Mouse (Mus musculus): Measurements from ENCODE around the gene Olfr223. TPM values are rescaled to one million over a fixed set of nuclear protein-coding genes. Genes with fewer than 3 reads are reported as not detected.

Gene Olfr223
- polyA plus RNA-seq, 1 experiment from 2014 or later, result not detected

DNA sequence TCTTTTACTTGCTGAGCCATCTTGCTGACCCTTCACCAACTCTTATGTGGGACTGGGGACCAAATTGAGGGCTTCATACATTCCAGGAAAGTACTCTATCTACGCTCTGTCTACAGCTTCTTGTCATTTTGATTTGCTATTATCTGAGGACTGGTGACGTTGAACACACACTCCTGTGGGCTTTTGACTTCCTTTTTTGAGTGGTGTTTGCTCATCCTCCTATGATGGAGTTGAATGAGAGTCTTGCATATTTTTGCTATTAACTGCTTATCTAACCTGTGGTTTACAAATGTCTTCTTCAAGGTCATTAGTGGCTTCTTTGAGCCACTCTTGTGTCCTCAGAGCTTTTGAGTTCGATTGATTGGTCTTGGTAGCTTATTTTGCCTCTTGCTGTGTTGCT is 53.0 kb downstream of the Olfr223 start:
- no peak overlapping the region for H3K4me2 ChIP-seq
- 75% methylated on average over 3 of the region's 3 CpGs for WGBS
- no peaks in the 10 kb centered on the region for H3K27me3 ChIP-seq (replicated peaks)
- no peaks in the 10 kb centered on the region for H3K36me3 ChIP-seq
- no peak overlapping the region for H3K4me3 ChIP-seq (replicated peaks)
- H3K9me3 ChIP-seq (replicated peaks), result no peaks in the 10 kb centered on the region
- peaks cover 10% of the 10 kb centered on the region for H3K4me1 ChIP-seq
- H3K9ac ChIP-seq (replicated peaks), result no peak overlapping the region
- H3K27ac ChIP-seq (replicated peaks), result no peak overlapping the region
- no peak for ATAC-seq (ENCODE audit: low FRiP score)

Other genes with a start within 250 kb of the Olfr223 start
- gene Prss38, start 217.6 kb downstream of the Olfr223 start, polyA plus RNA-seq (2015; fragmentation: Nextera tagmentation; extraction: Ambion mirVana), result not detected in 2 replicates
- 20.2 and 20.5 TPM in 2 replicates for gene Jmjd4, start 143.2 kb downstream of the Olfr223 start, polyA plus RNA-seq (2015; fragmentation: Nextera tagmentation; extraction: Ambion mirVana)
- gene Snap47, start 142.1 kb downstream of the Olfr223 start, polyA plus RNA-seq (2015; fragmentation: Nextera tagmentation; extraction: Ambion mirVana), result 541 and 630 TPM in 2 replicates
- gene Zfp867, start 120.8 kb downstream of the Olfr223 start, polyA plus RNA-seq (2015; fragmentation: Nextera tagmentation; extraction: Ambion mirVana), result 8.9 and 10.7 TPM in 2 replicates
- 12.9 and 14.7 TPM in 2 replicates for gene Zkscan17, start 66.5 kb downstream of the Olfr223 start, polyA plus RNA-seq (2015; fragmentation: Nextera tagmentation; extraction: Ambion mirVana)
- gene Nlrp3, start 51.7 kb downstream of the Olfr223 start, polyA plus RNA-seq (2015; fragmentation: Nextera tagmentation; extraction: Ambion mirVana), result 0.20 and 0.24 TPM in 2 replicates
- gene Olfr222, start 17.1 kb downstream of the Olfr223 start, polyA plus RNA-seq (2015; fragmentation: Nextera tagmentation; extraction: Ambion mirVana), result not detected in 2 replicates
- gene Mprip, start 68.0 kb upstream of the Olfr223 start, polyA plus RNA-seq (2015; fragmentation: Nextera tagmentation; extraction: Ambion mirVana), result 46.8 and 65.8 TPM in 2 replicates
- gene Pld6, start 194.4 kb upstream of the Olfr223 start, polyA plus RNA-seq (2015; fragmentation: Nextera tagmentation; extraction: Ambion mirVana), result 17.2 and 19.6 TPM in 2 replicates
- gene Flcn, start 216.7 kb upstream of the Olfr223 start, polyA plus RNA-seq (2015; fragmentation: Nextera tagmentation; extraction: Ambion mirVana), result 41.8 TPM in 2 replicates
- 71.6 and 84.2 TPM in 2 replicates for gene Nt5m, start 246.2 kb upstream of the Olfr223 start, polyA plus RNA-seq (2015; fragmentation: Nextera tagmentation; extraction: Ambion mirVana)
- gene Cops3, start 246.5 kb upstream of the Olfr223 start, polyA plus RNA-seq (2015; fragmentation: Nextera tagmentation; extraction: Ambion mirVana), result 194 and 195 TPM in 2 replicates